Mouse (Mus musculus): ENCODE data around the gene Rnf150. TPM values are rescaled to one million over a fixed set of nuclear protein-coding genes. Genes with fewer than 3 reads are reported as not detected.

Rnf150 gene
- total RNA-seq (2021): 10 to 100 TPM; 43.1 to 45.3 TPM
- long read RNA-seq, experiment 1, partial matches to known transcripts: 0 of 13 reads
- long read RNA-seq, experiment 1, other reads (novel, unspliced or antisense): 13 of 13 reads
- long read RNA-seq, experiment 2, partial matches to known transcripts: 0 of 6 reads
- long read RNA-seq, experiment 2, other reads (novel, unspliced or antisense): 6 of 6 reads

DNA sequence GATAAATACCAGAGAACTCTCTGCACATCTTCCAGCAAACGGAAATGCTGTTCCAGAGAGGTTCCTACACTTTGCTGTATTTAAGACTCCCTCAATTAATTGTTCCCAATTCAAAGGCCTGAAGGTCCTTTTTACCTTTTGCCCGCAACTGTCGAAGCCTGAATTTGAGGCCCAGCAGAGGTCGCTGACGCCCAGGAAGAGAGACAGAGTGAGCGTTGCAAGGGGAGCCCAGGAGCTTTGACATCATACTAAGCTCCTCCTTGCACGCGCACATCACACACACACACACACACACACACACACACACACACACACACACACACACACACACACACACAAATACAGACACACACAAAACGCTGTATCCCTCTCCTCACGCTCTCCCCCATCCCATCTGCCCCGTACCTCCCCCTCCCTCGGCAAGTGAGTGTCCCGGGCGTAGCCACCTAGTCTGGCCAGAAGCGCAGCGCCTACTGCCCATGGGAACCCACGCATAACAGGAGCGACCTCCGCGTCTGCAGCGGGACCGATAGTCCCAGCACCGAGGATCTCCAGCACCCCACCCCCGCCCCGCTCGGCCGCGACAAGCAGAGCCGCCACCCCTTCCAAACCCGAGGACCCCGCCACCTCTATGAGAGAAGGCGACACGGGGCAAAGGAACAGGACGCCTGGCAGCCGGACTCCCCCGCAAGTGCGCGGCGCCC is at the start of gene Rnf150:
Gene Rnf150 (plus strand): TSS at position 316 of the 704 bp plus-strand sequence.
- DNase-seq (ENCODE audit: low spot score in 2 of 2): peak; percentile 88 to 90

DNA sequence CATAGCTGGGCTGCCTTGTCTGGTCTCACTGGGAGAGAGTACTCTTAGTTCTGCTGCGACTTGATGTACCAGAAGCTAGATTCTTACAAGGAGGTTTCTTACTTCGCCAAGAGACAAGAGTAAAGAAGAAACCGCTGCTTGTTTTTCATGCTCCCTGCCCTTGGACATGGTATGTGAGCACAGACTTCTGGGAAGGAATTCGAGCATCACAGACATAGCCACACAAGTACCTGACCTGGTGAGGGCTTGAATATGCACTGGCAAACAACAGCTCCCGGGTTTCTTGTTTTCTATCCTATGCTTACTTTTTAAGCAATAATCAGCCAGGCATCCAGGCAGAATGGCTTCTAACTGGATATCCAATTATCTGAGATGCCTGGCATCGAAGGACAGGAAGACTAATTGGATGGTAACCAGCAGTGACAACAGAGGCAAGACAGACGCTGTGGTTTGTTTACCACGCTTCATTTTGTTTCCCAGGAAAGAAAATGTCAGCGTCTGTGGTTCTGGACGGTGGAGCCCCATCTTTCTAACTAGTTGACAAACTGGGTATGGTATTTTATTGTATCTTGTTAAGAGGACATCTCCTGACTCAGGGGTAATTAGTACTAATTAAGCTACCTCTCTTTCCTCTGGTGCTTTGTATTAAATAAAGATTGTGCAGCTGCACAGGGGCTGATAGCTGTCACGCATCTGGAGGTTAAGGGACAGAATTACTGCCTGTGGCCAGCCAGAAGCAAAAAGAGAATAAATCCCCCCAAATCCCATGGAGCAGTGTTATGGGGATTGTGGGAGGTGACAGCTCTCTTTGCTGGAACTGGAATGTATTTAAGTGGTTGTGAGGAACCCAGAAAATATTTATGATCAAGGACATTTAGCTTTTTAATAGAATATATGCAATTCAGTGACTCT is 36.8 kb upstream of the Rnf150 start:
- DNase-seq (ENCODE audit: low spot score in 2 of 2): no peak

DNA sequence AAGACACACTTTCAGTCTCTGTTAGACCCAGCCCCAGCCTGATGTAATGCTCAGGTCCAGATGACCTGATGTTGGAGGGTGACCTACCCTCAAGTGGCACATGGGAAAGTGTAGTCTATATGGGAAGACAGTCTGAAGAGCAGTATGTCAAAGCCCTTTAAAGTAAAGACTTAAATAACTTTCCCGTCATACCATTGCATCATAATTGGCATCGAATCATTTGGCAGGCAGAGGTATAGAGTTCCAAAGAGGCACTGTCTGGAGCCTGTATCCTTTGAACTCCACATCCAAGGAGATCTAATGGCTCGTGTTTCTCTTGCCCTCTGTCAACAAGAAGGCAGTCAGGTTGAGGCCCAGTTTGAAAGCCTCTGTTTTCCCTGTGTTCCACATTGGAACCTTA is 22.7 kb upstream of the Rnf150 start:
- no peak for DNase-seq (ENCODE audit: low spot score in 2 of 2)

DNA sequence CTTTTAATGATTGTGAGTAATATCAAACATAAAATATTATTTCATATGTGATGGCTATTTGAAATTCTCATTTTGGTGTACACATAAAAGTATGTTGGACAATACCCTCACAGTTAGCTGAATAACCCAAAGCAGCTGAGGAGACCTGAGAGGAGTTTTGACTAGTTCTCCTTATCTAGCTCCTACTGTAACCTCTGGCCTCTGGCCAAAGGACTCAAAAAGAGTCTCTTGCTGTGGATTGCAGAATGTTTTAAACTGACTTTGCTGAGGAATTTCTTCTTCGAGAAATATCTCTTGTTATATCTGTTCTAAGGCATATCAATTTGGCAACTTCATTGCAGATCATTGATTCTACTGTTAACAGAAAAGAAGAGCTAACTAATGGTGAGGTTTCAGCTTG is 22.2 kb upstream of the Rnf150 start:
- DNase-seq (ENCODE audit: low spot score in 2 of 2): no peak

DNA sequence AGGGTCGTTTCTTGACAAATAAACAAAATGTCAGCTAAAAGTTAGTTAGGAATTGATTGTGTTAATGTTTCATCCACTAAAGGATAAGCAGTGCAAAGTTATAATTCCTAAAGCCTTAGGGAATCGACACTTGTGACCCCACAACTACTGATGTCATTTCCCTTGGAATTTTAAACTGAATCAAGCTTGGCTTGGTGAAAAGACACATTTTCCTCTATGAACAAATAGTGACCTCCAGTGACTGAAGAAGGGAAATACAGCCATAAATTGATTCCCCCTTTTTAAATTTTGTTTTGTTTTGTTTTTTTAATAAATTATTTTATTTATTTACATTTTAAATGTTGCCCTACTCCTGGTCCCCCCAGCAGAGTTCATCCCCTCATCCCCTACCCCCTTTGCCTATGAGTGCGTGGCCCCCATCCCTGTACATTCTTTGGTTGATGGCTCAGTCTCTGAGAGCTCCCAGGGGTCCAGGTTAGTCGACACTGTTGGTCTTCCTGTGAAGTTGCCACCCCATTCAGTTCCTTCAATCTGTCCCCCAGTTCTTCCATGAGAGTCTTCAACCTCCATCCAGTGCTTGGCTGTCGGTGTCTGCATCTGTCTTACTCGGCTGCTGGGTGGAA is 21.5 kb upstream of the Rnf150 start:
- DNase-seq (ENCODE audit: low spot score in 2 of 2): no peak

DNA sequence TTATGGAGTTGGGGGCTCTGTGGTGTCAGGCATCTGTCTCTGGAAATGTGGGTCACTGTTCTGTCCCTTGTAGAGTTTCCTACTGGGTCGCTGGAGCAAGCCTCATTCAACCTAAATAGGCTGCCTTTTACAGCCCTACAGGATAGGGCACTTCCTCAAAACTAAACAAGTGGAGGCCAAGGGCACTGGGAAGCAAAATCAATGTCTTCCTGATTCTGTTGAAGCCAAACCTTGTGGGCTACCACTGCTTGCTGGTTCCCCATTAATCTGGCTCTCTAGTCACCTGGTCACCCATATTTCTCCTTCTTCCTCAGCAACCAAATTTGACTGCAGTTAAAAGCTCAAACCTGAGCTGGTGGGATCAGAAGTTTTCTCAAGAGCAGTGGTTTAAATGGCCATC is 19.5 kb upstream of the Rnf150 start:
- DNase-seq (ENCODE audit: low spot score in 2 of 2): no peak

DNA sequence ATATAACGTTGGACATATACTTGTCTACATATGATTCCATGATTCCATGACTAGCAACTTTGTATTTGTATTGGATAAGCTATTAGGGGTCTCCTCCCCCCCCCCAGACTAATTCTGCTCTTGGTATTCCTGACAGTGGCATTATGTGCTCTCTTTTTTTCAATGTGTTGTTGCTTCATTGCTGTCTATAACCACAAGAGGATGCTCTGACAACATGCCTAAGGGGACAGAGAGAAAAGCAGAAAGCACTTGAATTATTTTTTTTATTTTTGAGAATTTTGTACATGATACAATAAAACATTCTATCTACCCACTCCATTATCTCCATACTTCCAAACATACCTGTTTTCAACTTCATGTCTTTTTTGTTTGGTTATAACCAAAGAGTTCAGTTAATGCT is 18.7 kb upstream of the Rnf150 start:
- no peak for DNase-seq (ENCODE audit: low spot score in 2 of 2)

DNA sequence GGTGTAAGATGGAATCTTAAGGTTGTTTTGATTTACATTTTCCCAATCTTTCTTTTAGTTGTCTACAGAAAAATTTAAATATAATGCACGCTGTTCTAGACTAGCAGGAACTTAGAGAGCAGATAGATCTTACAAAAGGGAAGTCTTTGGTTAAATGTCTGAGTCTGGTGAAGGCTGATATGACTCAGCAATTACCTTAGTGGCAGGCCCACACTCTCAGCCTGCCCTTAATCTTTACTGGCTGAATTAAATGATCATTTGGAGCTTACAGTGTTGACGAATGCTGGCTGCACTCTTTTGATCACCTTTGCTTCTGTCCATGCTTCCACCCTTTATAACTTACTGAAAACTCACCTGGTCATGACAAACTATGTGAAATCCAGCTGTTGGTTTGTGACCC is 17.1 kb upstream of the Rnf150 start:
- no peak for DNase-seq (ENCODE audit: low spot score in 2 of 2)

DNA sequence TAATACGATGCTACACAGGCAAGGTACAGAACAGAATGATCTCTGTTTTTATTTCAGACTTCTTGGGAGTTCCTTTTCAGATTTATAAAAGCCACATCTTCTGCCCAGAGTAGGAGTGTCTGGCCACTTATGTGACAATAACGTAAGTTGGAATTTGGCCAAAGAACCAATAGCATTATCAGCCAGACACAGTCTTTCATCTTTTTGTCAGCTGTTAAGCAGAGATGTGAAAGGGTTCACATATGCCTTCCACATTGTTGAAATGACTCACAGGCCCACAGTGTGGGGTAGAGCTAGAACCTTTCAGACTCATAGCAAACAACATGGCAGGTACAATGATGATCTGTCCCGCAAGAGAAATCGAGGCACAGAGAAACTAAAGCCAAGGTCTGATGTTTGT is 16.4 kb upstream of the Rnf150 start:
- DNase-seq (ENCODE audit: low spot score in 2 of 2): no peak

DNA sequence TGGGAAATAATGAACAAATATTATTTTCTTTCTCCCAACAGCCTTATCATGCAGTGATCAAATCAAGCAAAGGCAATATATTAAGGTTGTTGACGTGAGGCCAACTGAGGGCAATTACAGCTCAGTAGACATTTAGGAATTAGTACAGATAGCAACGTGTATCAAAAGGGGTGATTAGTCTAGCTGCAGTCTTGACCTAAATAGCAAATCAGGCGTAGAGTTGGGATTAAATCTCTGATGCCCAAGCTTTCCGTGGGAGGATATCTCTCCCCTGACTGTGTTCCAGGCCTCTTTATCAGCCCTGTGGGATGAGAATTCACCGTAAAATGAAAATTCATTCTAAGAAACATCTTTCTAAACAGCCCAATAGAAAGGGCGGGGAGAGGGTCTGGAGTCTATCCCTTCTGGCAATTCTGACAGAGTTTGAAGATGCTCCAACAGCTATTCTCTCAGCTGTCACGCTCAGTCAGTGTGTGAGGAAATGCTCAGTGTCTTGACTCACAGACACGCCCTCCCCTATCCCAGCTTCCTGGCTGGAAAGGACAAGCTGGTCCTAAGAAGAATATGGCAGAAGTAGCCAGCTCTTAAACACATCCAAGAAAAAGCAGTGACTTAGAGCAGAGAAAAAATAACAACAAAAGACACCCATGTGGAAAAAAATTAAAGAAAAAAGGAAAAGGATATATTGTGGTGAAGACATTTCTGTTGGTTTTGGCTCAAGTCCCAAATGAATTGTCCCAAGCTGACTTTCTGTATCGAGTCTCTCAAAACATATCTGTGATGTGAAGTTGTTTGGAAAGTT is 4.4 kb upstream of the Rnf150 start:
- DNase-seq (ENCODE audit: low spot score in 2 of 2): no peak

DNA sequence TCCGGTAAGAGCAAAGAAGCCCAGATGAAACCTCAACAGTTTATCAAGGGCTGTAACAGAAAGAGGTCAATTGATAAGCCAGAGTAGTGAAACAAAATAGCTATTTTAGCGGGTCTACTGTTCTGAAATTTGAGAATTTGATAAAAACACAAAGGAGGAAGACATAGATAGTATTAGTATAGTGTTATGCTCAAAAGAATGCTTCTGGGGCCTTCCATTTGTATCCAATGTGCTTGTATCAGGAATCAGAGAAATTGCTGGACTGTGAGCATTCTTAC is 3.9 kb upstream of the Rnf150 start:
- DNase-seq (ENCODE audit: low spot score in 2 of 2): no peak

DNA sequence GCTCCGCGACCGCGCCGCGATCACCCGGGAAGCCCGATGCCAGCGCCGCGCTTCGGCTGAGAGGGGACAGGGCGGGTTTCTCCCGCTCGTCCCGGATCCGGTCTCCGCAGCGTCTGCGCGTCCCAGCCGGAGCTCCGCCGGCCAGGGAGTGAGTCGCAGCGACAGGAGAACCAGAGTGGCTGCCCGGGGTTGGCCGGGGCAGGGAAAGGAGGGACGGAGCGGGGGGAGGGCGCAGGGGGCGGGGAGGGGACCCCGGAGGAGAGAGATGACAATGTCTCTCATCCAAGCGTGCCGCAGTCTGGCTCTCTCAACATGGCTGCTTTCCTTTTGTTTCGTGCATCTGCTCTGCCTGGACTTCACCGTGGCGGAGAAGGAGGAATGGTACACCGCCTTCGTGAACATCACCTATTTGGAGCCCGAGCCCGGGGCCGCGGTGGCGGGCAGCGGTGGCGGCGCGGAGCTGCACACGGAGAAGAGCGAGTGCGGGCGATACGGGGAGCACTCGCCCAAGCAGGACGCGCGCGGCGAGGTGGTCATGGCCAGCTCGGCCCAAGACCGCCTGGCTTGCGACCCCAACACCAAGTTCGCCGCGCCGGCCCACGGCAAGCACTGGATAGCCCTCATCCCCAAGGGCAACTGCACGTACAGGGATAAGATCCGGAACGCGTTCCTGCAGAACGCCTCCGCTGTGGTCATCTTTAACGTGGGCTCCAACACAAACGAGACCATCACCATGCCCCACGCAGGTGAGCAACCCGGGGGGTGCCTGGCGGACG is 777 bp downstream of the Rnf150 start:
- peak; percentile 56 to 66 for DNase-seq (ENCODE audit: low spot score in 2 of 2)

DNA sequence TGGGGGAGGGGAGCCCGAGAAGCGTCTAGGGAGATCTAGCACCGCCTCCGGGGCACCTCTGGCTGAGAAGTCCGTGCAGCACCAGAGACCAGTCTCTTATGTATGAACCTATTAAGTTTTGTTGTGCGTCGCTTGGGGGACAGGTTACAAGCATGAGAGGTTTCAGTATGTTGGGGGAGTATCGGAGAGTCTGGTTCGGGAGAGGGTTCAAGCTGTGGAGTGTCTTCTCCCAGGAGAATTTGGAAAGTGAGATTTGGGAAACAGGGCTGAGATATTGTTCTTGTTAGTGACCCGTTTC is 1.3 kb downstream of the Rnf150 start:
- peak in 1 of 2 experiments; percentile 35 for DNase-seq (ENCODE audit: low spot score in 2 of 2)

DNA sequence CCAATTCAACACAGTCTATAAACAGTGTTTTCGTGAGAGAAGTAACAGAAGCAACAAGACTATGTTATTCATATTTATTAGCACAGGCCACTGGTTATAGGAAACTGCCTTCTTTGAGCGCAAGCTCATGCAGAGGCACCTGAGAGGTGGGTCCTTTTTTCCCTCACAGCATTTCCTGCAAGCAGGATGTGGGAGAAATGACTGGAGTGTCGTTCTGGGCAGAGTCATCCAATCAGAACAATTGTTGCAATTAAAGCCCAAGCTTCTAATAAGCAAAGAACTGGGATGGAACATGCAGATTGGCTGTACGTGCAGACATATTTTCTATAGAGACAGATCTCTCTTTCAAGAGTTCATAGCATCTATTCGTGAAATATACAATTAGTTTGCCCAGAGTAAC is 2.1 kb downstream of the Rnf150 start:
- DNase-seq (ENCODE audit: low spot score in 2 of 2): peak in 1 of 2 experiments; percentile 13

DNA sequence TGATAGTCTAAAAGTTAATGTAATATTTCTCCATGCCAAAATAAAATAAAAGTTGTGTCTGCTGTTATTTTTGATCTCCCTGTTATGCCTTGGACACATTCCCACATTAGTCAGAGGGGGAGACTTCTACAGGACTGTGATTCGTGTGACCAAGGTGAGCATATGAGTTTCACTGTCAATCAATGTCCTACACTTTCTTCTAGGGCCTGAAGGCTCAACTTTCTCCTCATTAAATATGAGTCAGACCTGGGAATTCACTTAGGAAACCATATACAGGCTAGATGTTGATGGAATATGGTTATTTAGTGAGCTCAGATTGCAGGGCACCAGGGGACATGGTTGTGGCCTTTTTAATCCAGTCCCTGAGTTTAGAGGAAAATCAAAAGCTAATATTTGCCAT is 3.1 kb downstream of the Rnf150 start:
- DNase-seq (ENCODE audit: low spot score in 2 of 2): no peak

DNA sequence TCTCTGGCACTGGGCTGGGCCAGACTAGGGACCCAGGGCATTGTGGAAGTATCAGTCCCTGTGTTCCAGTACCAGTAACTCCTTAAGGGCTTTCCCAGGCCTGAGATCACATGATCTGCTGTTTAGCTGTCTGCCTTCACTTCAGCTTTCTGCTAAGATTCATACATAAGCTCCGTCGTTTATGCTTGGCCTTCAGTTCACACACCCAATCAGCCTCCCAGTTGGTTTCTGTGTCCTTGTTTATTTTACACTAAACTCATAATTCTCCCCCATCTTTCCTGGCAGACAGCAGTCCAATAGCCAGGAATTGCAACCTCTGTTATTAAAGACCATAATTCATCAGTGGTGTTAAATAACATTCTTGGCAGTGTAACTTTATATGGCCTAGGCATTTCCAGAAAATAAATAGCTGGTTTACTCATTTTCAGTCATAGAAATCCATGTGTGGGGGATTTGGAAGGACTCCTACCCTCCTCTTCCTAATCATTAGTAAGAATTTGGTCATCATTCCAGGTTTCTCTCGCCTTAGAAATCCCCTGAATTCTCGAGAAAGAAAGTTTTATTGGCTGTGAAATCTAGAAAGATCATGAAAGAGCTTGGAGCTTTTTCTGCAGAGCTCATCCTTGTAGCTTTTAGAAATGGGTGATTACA is 7.8 kb downstream of the Rnf150 start:
- DNase-seq (ENCODE audit: low spot score in 2 of 2): no peak

DNA sequence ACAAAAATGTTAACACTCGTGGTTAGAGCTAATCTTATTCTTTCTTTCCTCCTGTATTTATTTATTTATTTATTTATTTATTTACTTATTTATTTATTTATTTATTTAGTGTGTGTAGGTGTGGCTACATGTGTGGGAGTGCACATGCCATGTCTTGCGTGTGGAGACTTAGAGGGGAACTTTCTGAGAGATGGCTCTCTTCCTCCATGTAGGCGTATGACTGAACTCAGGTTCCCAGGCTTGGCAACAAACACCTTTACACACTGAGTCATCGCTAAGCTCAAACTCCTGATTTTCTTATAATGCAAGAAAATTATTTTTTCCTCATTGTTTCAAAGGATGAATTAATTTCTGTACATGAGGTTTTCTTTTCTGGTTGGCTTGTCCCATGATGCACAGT is 8.8 kb downstream of the Rnf150 start:
- DNase-seq (ENCODE audit: low spot score in 2 of 2): no peak

DNA sequence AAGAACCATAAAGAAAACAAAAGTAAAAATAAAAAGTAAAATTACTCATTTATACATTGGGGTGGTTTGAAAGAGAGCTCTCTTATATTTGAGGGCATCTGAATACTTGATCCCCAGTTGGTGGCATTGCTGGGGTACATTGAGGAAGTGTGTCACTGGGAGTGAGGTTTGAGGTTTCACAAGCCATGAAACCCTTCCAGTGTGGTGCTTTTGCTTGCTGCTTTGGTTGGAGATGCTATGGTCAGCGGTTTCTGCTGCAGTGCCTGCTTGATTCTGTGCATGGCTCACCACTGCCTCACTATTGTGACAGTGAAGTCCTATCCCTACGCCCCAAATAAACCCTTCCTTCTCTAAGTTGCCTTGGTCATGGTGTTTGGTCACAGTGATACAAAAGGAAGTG is 10.9 kb downstream of the Rnf150 start:
- DNase-seq (ENCODE audit: low spot score in 2 of 2): no peak

DNA sequence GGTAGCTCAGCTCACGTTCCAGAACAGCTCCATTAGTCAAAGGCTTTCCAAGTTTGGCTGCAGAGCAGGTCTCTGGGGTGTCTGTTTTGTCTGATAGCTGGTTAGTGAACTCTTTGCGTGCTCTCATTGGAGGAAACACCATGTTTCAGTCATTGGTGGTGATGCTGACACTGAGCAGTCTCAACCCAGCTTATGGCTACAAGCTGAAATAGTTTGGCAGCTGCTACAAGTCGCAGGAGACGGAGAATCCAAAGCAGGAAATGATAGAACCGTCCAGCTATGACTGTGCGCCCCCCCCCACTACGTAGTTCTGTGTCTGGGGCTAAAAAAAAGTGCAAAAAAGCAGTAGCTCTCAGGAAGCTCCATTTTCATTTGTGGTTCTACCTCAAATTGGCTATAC is 12.0 kb downstream of the Rnf150 start:
- DNase-seq (ENCODE audit: low spot score in 2 of 2): no peak

DNA sequence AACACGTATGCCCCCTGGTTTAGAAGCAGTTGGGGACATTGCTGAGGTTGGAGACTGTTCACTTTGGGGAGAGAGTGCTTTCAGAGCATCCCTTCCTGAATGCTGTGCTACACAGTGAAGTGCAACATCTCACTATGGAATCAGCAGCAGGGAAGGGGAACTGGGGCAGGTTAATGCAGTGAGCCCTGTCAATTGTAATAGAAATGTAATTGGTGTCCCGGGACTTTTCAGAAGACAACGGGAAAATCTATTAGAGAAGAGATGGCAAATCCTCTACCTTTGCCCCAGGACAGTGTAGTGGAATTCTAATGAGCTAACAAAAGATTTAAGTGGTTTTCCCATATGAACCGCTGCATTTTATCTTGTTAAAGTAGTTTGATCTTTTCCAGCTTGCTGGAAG is 21.3 kb downstream of the Rnf150 start:
- DNase-seq (ENCODE audit: low spot score in 2 of 2): no peak
